Mouse (Mus musculus) bone marrow, adult 2 months (tissue): ENCODE measurements around the gene Nxf1. TPM values are rescaled to one million over a fixed set of nuclear protein-coding genes. Genes with fewer than 3 reads are reported as not detected.

Source experiments
- H3K27ac ChIP-seq: fragments of 200-500 bp; 2 replicates; pipeline ENCODE4 v1.5.1; 2012; ENCODE audit warnings: low read depth, mild to moderate bottlenecking, control low read depth, inconsistent platforms, low read length; ENCODE audit not compliant: control insufficient read depth, poor library complexity, insufficient read depth
- H3K4me1 ChIP-seq: fragments of 200-500 bp; 2 replicates; pipeline ENCODE4 v1.6.1; 2011; ENCODE audit warnings: low read length; ENCODE audit not compliant: control insufficient read depth, insufficient read depth
- H3K4me3 ChIP-seq: fragments of 200-500 bp; replicated peaks from 2 replicates; pipeline ENCODE3; 2011; ENCODE audit warnings: mild to moderate bottlenecking, low read depth, low read length, control low read depth; ENCODE audit not compliant: control insufficient read depth
- CTCF ChIP-seq: fragments of 200-500 bp; IDR thresholded peaks from 2 replicates; pipeline ENCODE4 v1.5.1; 2011; ENCODE audit warnings: low read length, control low read depth; ENCODE audit not compliant: control insufficient read depth, insufficient read depth
- POLR2A ChIP-seq: fragments of 200-500 bp; IDR thresholded peaks from 2 replicates; pipeline ENCODE4 v1.6.1; 2011; ENCODE audit warnings: low read depth, mild to moderate bottlenecking, control low read depth, low read length, borderline replicate concordance; ENCODE audit not compliant: control insufficient read depth
- WGBS: fragments of 180-500 bp; shearing (Covaris S2); methylation state at CpG from one replicate; pipeline ENCODE4 v1.1.7; 2018; 5-methylcytosine and 5-hydroxymethylcytosine counted together
- polyA plus RNA-seq: library from polyadenylated mRNA; stranded (reverse); fragments of >200 nt; gene quantifications from 2 replicates; pipeline ENCODE4 v1.2.4, GENCODE M21; 2011; ENCODE audit warnings: low replicate concordance; ENCODE audit not compliant: missing spikeins, insufficient read depth, insufficient read length

Nxf1 gene
- polyA plus RNA-seq, 1 experiment, result 589 TPM

DNA sequence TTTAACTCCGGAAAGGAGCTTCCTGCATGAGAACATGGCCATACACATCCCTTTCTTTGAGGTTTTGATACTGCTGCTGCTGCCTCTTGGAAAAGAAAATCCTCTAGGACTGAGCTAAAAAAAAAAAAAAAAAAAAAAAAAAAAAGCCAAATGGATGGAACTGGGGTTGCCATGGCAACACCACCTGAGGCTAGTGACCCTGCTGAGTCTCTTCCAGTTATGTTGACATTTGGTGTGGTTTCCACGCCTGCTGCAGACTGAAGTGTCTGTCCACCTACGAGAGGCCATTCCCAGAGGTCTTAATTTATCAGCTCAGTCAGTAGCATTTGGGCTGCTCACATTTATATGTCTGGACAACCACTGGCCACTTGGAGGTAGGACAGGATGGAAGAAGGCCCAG lies 31.6 kb downstream of the Nxf1 start:
- H3K4me1 ChIP-seq, result no peaks in the 10 kb centered on the region
- 78% methylated on average over 3 of the region's 3 CpGs for WGBS
- H3K27ac ChIP-seq, result no peak overlapping the region
- H3K4me3 ChIP-seq, result no peak overlapping the region
- TF ChIP-seq CTCF, result no peak
- no peak for TF ChIP-seq POLR2A

DNA sequence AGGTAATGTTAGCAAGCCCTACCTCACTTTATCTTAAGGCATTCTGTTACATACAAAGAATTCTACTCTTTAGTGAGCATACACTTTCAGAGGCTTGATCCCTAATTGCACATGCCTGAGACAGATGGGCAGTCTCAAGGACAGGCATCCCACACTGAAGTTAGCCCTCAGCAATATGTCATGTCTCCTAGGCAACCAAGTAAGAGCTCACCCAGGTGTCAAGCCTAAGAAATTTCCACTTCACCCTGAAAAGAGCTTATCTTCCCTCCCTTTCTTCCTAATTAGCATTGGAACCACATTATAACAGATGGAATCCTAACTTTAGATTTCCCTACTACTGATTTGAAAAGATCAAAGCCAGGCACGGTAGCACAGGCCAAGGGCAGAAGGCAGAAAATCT lies 32.3 kb downstream of the Nxf1 start:
- TF ChIP-seq CTCF (no peak), POLR2A (no peak)
- no peaks in the 10 kb centered on the region for H3K4me1 ChIP-seq
- no peak overlapping the region for H3K27ac ChIP-seq
- no peak overlapping the region for H3K4me3 ChIP-seq
- WGBS, result 83% methylated on average over 1 of the region's 1 CpGs

DNA sequence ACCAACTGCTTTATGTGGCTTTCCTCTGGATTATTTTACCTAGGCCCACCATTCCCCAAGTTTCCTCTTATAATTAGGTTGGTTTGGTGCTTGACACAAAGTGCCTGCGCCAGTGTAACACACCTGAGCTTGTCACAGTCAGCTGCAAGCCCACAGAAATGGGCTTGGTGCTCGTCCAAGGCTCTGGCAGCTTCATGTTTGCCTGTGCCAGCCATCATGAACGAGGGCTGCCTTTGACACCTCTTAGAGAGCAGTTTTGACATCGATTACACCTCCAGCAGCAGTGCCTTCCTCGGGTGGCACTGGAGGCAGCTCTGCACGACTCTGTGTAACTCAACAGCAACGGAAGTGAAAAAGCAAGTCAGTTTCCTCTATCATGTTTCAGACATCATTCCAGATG lies 33.3 kb downstream of the Nxf1 start:
- Histone ChIP-seq H3K4me1 (no peaks in the 10 kb centered on the region), H3K4me3 (no peak overlapping the region), H3K27ac (no peak overlapping the region)
- TF ChIP-seq CTCF, result no peak
- no peak for TF ChIP-seq POLR2A
- WGBS, result 73% methylated on average over 7 of the region's 7 CpGs

- Histone ChIP-seq H3K27ac (peak within 1 kb of the TSS; percentile 45), H3K4me3 (peak within 1 kb of the TSS; percentile 83), H3K4me1 (no peaks in the 10 kb centered on the region)
- WGBS, result under 1% methylated on average over 25 of the region's 25 CpGs
- TF ChIP-seq POLR2A (peak; percentile 65; the same call in 1 of the 2 replicates), CTCF (no peak)
These were observed 41.5 kb downstream of the Nxf1 start, which contains the start of gene Polr2g for GRCm38 (mm10) chr19:8798264-8798946. Polr2g (minus strand) TSS chr19:8798577.

- H3K27ac ChIP-seq, result no peak overlapping the region
- 0 out of 2 replicates have a peak, but pooled peaks cover under 1% of the 10 kb centered on the region for H3K4me1 ChIP-seq
- no peak overlapping the region for H3K4me3 ChIP-seq
- no peak for TF ChIP-seq POLR2A
- TF ChIP-seq CTCF, result no peak
These were observed 42.1 kb downstream of the Nxf1 start for GRCm38 (mm10) chr19:8798947-8799315.

DNA sequence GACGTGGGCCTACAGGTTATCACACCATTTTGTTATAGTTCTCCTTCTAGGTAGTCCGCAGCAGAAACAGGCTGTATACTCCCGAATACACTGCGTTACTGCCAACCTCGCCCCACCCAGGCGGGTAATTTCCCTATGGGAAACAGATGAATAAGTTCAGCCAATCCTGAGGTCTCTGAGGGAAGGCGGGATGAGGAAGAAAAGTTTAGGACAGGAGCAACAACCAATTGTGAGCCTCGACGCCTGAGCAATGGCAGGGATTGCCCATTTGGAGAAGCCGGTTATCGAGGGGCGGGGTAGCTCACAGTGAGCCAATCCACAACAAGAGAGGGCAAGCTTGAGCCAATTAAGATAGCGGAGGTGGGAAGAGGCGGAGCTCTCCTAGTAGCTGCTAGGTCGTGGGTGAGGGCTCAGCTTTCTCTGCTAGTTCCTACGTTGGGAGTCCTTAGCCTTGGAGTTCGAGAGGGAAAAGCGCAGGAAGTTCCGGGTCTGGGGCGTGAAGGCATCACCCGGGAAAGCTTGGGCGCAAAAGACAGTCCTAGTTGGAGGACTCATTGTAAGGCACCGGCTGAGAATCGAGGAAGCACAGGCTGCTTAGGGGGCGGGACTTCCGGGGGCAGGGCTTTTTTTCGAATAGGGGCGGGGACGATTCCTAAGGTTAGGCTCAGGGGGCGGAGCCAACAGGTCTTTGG lies 45.4 kb downstream of the Nxf1 start, which contains the start of gene Zbtb3:
Zbtb3 (plus strand) TSS at position 426 of the 692 bp plus-strand sequence.
- 1% methylated on average over 30 of the region's 30 CpGs for WGBS
- Histone ChIP-seq H3K27ac (peak within 1 kb of the TSS; percentile 39), H3K4me3 (peak within 1 kb of the TSS; percentile 87), H3K4me1 (peaks cover 2% of the 10 kb centered on the region; the same call in 1 of the 2 replicates)
- TF ChIP-seq POLR2A (no peak), CTCF (no peak)

DNA sequence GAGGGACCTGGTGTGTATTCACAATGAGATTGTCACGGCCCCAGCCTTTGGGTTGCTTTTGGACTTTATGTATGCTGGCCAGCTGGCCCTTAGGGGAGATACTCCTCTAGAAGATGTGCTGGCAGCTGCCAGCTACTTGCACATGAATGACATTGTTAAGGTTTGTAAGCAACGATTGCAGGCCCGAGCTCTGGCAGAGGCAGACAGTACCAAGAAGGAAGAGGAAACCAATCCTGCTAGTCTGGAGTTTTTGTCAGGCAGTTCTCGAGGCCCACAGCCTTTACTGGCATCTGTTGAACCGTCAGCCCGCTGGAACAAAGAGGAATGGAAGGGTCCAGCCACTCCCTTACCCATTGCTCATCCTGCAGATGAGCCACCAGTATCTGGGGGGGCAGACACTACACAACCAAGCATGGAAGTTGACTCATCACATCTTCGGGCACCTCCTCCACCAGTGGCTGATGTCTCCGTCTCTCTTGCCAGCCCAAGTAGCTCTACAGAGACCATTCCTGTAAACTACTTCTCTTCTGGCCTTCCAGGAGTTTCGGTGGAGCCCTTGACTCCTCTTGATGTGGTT lies 46.4 kb downstream of the Nxf1 start:
- Histone ChIP-seq H3K27ac (no peak overlapping the region), H3K4me3 (no peak overlapping the region), H3K4me1 (peaks cover 2% of the 10 kb centered on the region; the same call in 1 of the 2 replicates)
- 70% methylated on average over 9 of the region's 9 CpGs for WGBS
- TF ChIP-seq CTCF (no peak), POLR2A (no peak)

DNA sequence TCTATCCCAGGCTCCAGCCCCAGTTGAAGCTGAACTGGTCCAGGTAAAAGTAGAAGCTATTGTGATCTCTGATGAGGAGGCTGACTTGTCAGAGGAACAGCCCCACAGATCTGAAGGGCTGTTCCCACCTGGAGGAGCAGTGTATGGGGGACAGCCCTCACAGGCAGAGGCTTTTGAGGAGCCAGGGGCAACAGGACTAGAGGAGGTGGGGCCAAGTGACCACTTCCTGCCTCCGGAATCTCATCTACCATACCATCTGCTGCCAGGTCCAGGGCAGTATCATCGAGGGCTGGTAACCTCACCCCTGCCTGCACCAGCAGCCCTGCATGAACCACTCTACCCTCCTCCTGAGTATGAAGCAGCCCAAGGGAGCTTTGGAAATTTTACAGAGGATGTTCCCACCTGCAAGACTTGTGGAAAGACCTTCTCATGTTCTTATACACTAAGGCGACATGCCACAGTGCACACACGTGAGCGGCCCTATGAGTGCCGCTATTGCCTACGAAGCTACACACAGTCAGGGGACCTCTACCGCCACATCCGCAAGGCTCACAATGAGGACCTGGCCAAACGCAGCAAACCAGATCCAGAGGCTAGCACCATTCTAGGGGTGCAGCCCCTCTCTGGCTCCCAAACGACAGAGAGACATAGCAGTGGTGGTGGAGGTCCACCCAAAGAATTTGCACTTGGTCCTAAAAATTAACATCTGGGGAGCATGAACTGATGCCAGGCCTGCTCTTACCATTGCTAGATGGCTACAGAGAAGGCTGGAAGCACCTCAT lies 47.2 kb downstream of the Nxf1 start:
- TF ChIP-seq CTCF (no peak), POLR2A (no peak)
- Histone ChIP-seq H3K4me1 (peaks cover 2% of the 10 kb centered on the region; the same call in 1 of the 2 replicates), H3K4me3 (no peak overlapping the region), H3K27ac (no peak overlapping the region)
- WGBS, result 69% methylated on average over 11 of the region's 11 CpGs
